Mouse (Mus musculus) spleen, adult 12 weeks (tissue): ENCODE measurements around the gene 1110051M20Rik.

ENCODE experiments used
- DNase-seq: peaks from one replicate; pipeline ENCODE4 v3.0.0; 2022; ENCODE audit warnings: low spot score

The 1110051M20Rik gene

DNA sequence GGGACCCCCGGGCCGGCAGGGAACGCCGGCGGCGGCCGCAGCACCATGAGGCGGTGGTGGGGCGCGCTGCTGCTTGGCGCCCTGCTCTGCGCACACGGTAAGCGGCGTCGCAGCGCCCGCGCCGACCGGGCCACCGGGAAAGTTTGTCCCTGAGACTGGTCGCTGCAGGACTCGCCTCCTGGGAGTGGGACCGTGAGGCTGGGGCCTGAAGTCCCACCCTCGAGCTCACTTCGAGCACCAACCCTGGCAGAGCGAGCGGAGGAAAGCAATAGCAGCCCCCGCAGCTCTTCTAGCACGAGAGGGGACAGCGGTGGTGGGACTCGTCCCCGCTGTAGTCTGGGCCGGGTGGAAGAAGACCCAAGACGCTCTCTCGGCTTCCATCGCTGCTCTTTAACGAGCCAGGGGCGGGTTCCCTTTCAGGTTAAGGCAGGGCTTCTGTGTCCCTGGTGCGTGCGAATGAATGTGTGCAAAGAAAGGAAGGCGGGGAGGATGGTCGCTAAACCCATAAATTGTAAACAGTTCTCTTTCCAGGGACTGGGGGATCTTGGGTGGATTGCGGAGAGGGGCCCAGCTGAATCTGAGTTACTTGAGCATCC is 13.2 kb upstream of the 1110051M20Rik start:
- no peak for DNase-seq

DNA sequence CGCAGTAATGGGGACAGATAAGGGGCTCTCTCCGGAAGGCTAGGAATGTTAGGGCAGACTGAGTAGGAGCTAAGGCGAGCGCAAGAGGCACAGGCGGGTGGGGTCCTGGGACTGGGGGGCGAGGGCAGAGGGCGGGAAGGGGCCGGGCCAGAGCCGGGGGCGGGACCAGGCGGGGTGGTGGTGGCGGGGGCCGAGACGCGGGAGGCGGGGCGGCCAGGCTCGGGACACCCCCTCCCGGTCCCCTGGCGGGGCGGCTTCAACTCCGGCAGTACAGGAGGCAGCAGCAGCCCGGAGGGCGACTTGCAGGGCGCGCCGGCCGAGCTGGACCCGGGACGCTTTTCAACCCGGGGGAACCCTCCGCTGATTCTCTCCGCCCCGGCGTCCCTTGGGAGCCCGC is 12.8 kb upstream of the 1110051M20Rik start, which contains the start of gene Lrp4:
Gene Lrp4 (plus strand): TSS at position 253 of the 397 bp plus-strand sequence.
- no peak for DNase-seq

DNA sequence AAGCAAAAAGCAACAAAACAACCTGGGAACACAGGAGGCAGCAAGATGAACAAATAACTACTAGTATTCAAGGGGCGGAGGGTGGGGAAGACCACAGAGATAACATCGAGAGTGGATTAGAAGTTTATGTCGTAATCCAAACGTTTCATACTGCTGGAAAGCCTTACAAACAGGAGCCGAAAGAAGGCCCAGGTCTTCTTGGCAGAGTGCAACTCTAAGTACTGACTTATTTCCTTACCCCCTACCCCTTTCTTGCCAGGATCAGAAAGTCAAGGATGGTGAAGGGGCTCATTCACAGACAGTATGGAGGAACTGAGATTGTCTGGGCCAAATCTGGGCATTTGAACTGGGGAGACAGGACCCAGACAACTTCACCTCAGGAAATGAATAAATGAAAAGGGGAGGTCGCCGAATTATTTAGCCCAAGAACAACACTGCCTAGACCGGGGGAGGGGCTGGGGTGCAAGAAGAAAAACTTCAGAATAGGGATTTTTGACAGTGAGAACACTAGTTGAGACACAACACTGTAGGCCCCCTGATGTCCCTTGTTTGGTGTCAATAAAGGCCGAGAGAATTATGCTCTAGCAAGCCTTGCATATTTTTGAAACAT is 12.1 kb upstream of the 1110051M20Rik start:
- no peak for DNase-seq

DNA sequence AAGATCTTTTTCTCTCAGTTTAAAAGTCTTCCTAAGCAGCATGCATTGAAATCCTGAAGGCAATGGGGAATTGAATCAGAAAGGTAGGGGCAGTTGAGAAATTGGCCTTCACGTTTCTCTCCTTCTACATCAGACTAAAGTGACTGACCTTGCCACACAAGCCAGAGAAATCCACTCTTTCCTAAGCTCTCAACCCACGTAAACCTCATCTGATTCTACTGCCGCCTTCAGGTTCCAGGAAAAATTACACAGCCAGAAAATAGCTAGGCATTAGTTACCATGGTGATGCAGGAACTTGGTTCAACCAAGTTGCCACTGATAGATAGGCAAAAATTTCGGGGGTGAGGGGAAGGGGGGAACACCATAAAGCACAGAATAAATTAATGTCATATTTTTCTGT is 11.3 kb upstream of the 1110051M20Rik start:
- DNase-seq, result no peak

DNA sequence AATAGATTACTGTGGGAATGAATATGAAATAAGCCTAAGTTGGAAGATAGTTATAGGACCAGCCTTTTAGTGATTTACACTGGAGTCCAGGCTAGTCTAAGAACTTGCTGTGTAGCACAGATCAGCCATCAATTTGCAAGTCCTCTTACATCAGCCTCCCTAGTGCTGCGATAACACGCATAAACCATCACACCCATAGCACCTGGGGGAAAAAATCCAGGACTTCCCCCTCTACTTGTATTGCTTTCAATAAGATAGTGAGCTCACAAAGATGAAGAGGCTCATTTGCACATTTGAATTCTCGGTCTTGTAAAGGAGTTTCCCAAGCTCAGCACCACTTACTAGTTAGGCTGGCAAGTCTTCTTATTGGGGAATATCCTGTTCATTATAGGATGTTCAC is 9.9 kb upstream of the 1110051M20Rik start:
- DNase-seq, result no peak

DNA sequence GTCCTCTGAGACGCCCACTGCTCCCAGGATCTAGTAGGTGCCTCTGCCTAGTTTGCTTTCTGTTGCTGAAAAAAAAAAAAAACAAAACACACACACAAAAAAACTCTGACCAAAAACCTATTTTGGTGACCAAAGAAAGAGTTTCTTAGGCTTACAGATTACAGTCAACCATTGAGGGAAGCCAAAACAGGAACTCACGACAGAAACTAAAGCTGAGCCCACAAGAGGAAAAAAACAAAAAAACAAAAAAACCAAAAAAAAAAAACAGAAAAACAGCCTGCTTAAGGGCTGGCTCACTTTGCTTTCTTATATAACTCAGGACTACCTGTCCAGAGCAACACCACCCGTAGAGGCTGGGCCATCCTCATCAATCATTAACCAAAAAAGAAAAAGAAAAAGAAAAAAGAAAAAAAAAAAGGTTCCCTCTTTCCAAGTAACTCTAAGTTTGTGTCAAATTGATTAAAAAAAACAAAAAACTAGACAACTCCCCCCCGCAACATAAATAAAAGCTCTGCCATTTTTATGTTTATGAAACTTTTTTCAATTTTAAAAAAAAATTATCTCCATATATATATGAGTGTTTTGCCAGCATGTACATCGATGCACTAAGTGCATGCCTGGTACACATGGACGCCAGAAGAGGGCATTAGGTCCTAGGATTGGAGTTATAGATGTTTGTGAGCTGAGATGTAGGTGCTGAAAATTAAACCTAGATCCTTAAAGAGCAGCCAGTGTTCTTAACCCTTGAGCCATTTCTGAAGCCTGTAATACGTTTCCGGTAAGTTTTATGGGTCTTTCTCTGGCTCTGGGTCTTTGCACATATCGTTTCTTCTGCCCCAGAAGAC is 8.9 kb upstream of the 1110051M20Rik start:
- DNase-seq, result no peak

DNA sequence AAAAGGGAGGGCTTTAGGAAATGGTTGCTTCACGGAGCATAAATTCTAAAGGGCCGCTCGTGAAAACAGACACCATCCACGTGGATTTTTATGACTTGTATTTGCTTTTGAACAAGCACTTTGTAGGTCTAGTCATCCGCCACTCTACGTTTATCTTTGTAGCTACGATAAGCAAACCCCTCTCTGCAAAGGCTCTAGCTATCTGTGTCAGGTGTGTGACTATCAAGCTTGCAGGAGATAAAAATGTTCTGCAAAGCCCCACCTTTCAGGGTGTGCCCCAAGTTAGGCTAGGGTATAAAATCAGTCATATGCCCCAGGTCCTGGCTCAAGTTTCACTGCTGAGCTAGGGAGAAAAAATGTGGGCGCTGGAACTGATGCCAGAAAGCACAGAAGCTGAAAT is 8.2 kb upstream of the 1110051M20Rik start:
- DNase-seq, result no peak

DNA sequence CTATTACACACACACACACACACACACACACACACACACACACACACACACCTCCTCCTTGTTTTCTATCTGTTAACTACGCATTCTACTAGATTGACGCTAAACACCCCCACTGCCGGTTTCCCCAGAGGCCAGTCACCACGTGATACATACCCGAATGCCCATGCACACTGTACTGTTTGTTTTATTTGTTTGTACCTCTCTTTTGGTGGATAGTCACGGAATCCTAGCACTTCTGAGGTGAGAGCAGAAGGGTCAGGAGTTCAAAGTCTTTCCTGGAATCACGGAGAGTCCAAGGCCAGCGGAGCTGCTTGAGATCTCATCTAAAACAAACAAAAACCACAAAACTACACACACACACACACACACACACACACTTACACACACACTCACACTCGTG is 5.8 kb upstream of the 1110051M20Rik start:
- no peak for DNase-seq

DNA sequence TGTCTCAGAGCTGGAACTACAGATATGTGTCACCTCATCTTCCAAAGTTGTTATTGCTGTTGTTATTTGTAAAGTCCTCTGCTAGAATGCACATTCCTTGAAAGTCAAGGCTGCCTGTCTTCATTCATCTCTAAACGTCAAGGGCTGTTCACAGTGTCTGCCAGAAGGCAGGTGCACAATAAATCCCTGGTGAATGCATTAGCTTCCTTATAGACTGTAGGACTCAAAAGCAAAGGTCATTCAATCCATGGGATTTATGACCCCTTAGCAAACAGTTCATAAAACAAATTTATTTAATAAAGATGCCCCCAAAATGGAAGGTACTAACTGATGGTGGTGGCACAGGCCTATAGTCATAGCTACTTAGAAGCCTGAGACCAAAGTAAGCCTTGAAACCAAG is 5.2 kb upstream of the 1110051M20Rik start:
- no peak for DNase-seq

DNA sequence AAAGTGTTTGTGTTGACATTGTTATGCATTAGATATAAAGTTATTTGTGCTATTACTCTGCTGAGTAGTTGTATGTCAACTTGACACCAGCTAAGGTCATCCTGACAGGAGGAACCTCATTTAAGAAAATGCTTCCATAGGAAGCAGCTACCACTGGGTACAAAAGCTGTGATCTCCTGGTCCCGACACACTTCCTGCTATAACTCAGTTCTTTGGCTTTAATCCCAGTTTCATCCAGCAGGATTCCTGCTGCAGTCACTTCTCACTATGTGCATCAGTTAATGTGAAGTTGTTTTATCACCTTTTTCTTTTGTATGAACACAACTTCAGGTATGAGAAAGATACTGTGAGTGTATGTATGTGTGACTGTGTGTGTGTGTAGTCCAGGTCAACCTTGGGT is 2.3 kb downstream of the 1110051M20Rik start:
- DNase-seq, result no peak

DNA sequence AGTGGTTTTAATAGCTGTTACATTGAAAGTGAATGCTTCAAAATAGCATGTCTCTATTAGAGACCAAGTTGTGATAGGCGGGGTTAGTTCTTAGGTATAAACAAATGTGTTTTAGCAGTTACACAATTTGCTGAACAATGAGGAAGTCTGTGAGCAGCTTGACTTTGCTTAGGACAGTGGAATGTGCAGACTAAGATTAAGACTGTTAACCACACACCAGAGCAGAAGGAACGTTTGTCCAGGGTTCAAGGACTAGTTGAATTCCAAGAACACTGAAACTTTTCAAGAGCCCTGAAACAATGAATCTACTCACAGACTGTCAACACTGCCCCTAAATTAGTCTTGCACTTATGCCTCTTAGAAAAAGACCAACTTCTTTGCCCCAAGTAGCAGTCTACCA is 2.8 kb downstream of the 1110051M20Rik start:
- DNase-seq, result no peak

DNA sequence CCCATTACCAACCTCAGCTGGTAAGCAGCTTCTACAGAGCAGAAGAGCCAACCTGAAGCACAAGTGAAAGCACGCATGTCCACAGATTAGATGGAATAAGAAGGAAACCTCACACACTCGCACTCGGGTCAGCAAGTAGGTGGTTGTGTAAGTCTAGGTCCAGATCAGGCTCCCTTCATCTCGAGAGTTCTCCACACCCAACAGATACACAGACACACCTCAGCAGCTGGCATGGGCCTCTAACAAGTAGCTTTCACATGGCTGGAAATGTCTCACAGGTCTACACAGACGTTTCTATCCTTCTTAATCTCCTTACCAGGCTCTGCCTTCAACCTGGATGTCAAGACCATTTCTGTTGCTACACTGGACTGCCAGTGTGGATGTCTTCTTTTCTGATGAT is 3.8 kb downstream of the 1110051M20Rik start:
- DNase-seq, result no peak

DNA sequence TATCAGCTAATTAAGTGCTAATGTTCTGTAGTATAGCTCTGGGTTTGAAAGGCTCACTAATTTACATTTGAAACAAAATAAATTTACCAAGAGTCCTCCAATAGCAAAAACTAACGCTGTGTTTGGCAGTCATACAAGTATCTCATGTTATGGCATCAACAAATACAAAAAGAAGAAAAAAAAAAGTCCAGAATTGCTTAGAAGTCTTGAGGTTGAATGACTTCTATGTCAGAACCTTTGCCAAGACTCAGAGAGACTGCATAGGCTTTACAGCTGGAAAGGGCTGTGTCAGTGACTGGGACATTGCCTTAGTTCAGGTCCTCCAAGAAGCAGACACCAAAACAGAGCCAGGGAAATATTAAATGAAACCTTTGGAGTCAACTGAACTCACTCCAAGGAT is 4.6 kb downstream of the 1110051M20Rik start:
- no peak for DNase-seq

DNA sequence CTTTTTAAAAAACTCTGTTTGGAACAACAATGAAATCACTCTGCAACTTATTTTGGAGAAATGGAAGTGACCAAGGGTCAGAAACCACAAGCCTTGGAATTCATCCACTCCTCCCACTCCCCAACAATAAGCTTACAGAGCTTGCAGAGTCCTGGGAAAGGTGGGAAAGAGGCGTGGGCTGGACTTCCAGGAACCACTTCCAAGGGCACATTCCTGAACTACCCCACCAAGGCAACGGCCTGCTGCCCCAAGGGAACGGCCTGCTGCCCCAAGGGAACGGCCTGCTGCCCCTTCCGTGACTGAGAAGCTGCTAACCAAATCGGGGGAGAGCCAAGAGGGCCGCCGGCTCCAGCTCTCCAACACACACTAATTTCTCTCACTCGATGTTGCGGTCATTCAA is 5.2 kb downstream of the 1110051M20Rik start:
- DNase-seq, result no peak

DNA sequence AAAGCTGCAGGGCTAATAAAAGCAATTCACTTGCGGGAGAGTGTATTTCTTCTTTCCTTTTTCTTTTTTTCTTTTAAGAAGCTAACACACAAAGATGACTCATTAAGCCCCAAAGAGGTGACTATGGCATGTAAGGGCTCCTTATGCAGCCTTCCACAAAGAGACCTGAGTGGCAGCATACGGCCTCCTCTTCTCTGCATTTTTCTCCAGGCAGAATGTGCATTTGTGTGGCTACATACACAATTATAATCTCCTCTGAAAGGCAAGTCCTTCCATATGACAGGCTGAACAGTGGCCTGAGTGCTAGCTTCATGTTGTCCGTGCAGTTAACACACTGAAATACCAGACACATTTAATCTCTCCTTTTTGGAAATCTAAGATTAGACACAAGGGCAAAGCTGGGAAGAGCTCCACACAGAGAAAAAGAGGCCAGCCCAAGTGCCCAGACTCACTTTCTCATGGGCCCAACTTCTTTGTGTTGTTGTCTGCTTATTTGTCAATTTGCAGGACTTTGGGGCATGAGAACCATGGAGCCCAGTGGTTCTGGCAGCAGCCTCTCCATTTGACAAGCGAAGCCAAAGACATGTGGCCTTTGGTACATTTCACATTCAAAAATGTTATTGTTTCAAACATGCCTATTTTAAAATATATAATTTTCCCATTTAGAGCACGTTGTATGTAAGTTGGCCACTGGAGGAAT is 7.2 kb downstream of the 1110051M20Rik start:
- no peak for DNase-seq

DNA sequence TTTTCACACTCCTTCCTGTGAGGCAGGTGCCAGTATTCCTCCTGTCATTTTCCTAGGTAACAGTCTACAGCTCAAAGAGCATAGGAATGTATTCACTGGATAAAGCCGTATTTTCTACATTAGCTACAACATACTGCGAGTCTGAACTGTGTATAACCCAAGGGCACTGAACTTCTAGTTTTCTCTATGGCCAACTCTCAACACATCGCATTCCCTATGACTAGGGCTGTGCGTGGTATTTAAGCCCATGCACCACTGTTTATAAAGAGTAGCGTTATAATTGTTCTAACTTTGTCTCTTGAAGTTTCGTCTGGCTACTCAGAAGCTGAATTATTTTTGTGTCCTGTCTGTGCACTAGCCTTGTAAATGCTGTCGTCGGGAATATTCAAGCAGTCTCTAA is 7.8 kb downstream of the 1110051M20Rik start:
- no peak for DNase-seq

DNA sequence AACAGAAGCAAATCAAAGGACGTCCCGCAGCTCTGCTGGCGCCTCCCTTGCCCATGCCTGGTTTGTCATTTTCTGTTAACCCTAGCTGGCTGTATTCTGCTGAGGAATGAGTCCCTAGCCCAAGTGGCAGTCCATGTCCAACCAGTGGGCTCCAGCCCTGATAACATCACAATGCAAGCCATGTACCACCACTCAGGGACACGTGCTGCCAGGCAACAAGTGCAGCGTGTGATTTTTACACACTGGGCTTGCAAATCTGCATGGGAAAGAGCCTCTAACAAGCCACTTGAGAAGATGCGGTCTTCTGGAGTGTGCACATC is 13.9 kb downstream of the 1110051M20Rik start:
- no peak for DNase-seq

DNA sequence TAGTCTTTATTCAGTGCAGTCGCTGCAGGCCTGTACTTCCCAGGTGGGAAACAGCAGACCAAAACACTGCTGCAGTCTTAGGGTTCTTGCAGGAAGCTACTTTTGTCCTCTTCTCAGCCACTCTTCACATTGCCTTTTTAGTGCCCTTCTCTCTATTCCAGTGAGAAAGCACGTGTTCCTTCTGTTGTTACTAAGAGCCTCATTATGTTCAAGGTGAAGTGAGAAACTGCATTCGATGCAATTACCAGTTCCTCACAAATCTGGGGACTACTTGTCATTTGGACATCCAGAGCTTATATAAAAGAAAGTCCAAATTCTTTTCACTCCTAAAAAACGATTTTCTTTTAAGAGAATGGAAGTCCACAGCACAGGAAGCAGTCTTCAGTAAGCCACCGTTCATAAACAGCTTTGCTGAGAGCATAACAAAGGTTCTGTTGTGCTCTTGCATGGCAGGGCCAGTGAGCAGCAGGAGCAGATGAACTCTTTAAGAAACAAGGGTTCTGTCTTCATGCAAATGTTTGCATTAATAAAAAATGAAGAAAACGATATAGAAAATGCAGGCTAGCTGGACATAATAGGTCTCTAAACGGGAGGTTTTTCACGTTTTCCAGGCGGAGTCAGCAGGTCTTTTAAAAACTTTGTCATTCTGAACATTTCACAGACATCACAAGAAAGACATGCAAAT is 14.4 kb downstream of the 1110051M20Rik start:
- DNase-seq, result no peak

DNA sequence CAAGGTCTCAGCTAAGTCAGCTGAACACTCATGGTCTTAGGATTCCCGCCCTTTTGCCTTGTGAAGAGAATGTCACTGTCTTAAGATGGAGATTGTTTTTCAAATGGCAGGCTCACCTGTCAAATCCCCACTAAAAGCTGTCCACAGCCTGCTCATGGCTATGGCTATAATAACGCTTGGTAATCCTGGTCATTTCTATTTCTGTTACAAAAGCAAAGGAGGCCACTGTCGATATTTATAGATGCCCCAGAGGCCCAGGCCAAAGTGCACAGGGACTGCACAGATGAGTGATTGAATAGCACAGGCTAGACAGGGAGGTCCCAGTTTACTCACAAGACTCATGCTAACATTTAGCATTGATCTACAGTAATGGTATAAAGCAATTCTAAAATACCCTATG is 15.4 kb downstream of the 1110051M20Rik start:
- DNase-seq, result no peak

DNA sequence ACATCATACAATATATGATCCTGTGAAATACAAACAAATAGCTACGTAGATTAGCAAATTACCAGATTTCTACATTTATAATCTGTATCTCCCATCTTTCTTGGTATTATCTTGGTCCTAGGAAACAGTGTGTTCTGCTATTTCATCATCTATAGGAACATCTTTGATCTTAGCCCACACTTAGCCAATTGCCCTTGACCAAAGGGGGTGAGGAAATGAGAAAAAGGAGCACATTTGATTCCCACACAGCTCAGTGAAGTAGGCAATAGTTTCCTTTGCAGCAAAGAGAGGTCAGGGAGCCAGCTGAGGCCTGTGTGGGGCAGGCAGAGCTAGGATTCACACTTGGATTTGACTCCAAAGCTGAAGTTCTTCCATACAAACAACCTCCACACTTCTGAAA is 18.2 kb downstream of the 1110051M20Rik start:
- no peak for DNase-seq

DNA sequence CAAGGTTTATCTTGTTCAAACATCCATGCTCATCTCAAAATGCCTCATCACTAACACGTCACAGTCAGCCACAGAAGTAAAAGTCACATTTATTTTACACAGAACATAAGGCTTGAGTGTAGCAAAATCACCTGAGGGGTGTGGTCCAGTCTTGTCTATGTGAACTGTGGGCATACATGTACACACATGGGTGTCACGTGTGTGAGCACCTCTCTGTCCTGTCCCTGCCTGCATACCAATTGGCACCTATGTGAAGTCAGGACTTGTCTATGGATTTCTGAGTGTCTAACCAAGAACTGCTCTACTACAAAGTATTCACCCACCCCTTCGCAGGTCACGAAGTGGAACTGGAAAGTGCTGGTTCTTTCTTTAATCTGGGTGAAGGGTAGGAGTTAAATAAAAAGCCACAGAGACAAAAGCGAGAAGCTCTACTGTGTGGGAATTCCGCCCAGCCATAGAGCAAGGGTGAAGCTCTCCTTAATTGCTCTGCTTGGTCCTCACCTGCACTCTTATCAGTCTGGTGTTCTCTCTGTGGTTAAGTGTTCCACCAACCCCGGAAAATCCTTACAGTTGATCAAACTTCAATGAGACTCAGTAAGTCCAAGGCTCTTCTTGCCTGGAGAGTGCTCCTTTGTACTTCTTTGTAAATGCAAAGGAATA is 20.3 kb downstream of the 1110051M20Rik start:
- no peak for DNase-seq

DNA sequence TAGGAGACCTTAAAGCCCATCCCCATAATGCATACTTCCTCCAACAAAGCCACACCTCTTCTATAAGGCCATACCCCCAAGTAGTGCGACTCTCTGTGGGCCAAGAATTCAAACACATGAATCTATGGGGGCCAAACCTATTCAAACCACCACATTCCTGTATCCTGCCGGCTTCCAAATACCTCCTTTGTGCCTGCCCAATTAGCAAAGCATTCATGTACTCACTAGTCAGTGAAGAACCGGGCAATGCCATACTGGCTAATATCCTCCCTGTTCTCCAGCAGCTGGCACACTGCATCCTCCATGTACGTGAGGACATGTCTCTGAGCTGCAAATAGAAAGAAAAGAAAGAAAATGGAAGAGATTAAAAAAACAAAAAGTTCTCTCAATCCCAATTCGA is 22.9 kb downstream of the 1110051M20Rik start:
- DNase-seq, result no peak
